Mouse (Mus musculus): ENCODE measurements around the gene Rhog.
"Not testable (repeated sequence)": the region's sequence is repeated elsewhere in the genome, so short reads cannot be mapped to it uniquely, and the experiment has no call there.

Gene Rhog

DNA sequence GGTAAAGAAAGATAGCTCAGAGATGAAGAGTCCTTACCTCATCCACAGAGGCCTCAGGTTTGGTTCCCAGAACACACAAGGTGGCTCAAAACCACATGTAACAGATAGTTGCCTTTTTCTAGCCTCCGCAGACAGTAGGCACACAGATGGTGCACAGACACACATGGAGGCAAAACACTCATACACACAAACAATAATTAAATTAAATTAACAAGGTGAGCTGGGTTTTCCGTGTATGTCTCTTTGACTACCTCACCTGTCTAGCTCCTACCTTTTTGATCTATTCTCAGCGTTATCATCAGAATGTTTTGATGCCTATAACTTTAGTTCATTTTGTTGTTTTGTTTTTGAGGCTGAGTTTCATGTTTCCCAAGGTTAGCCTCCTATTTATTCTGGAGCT, at the start of gene Rhog:
Gene Rhog (minus strand): TSS at position 101 of the 400 bp plus-strand sequence.
- no peak for DNase-seq (ENCODE audit: low read depth, low spot score)

DNA sequence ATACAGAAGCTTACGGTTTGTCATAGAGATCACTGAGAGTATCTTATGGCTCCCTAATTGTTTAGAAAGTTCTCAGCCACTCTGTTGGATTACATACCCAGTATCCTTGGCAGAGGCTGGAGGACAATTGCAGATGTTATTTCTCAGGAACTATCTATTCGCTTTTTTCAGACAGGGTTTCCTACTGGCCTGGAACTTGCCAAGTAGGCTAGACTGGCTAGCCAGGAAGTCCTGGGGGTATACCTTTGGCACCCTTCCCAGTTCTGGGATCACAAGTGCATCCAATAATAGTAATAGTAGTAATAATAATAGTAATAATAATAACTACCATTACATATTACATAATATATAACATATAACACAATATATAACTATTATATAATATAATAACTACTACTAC, 49.7 kb upstream of the Rhog start:
- DNase-seq (ENCODE audit: low read depth, low spot score), result no peak

DNA sequence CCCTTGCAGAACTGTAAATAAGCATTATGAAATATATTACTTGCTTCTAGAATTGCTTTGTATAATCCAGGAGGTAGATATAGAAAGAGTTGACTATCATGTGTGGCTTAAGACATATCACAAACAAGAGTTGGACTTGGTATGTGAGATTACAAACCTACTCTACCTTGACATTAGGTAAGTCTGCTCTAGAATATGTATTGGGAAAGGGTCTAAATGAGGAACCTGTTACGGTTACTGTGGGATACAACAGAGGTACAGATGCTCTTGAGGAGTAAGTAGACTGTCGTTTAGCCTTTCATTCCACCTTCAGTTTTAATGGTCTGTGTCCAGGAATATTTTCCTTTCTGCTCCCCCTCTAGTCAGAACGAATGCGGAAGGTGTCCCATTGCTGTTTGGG, 46.6 kb upstream of the Rhog start:
- no peak for DNase-seq (ENCODE audit: low read depth, low spot score)

DNA sequence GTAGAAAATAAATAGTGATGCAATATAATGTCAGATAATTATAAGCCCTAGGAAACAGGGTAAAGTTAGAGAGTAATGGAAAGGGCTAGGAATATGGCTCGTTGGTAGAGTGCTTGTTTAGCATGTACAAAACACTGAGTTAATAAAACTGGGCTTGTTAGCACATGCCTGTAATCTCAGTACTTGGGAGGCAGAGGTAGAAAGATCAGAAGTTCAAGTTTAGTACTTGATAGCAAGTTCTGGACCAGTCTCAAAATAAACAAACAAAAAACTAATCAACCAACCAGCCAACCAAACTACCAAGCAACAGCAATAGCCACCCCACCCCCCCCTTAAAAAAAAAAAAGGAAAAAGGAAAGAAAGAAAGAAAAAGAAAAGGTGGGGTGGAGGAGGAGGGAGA, 44.9 kb upstream of the Rhog start:
- DNase-seq (ENCODE audit: low read depth, low spot score), result no peak

DNA sequence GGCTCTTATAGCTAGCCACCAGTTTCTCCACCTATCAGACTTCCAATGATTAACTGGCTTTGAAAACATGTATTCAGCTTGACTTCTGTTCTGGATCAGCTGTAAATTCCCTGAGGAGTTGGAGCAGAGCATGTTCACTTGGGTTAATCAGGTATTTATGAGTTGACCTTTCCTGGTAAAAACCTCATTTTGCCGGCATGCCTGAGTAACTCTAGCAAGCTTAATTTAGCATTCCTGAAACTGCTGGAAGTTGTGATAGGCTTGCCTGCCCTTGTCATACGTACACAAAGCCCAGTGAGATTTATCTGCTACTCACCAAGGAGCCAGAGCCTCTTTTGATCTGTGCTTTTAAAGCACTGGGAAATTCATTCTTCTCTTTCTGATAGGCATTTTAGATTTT, 37.4 kb upstream of the Rhog start:
- no peak for DNase-seq (ENCODE audit: low read depth, low spot score)

DNA sequence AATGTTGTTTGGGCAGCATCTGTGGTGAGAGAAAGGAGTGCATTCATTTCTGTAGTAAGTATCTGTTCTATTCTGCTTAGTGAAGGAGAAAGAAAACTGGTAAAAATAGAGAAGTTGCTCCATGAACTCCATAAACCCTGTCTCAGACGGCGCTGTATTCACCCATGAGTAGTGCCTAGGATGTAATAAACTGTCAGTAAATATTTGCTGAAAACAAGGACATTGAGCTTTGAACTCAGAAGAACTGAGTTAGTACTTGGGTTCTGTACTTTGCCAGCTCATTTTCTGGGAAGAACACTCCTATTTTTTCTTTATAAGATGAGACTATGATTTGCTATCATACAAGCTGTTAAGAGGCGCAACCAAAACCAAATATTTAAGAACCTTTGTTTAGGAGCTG, 36.4 kb upstream of the Rhog start:
- DNase-seq (ENCODE audit: low read depth, low spot score), result no peak

DNA sequence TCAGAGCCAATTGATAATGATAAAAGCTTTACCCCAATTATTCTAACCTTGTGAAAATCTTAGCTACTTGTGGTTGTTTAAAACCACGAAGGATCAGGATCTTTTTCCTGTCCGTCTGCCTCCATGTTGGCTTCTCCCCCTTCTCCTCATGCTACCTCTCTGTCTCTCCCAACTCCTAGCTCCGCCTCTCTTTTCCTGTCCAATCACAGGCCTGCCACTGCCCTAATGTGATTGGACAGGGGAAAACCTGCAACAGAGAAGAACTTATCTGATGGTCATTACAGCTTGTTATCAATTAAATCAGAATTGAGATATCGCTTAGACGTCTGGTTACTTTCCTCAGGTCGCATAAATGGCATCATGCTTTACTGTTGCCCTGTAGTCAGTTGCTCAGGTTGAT, 33.6 kb upstream of the Rhog start:
- DNase-seq (ENCODE audit: low read depth, low spot score), result no peak

DNA sequence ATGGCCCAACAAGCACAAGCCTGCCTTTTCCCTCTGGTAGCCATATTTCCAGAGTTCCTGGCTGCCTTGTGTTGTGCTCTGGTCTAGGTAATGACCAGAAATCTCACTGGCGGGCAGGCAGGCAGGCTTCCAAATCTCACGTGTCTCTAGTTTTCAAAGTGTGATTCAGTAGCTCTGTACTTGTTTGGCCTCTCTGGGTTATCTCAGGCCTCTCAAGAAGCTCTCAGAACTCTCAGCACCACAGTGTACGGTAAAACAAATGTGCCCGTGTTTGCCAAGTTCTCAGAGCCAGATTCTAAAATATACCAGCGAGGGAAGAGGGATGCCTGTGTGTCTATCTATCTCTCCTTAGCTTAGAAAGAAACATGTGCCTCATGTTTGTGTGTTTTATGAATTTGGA, 26.4 kb upstream of the Rhog start:
- no peak for DNase-seq (ENCODE audit: low read depth, low spot score)

DNA sequence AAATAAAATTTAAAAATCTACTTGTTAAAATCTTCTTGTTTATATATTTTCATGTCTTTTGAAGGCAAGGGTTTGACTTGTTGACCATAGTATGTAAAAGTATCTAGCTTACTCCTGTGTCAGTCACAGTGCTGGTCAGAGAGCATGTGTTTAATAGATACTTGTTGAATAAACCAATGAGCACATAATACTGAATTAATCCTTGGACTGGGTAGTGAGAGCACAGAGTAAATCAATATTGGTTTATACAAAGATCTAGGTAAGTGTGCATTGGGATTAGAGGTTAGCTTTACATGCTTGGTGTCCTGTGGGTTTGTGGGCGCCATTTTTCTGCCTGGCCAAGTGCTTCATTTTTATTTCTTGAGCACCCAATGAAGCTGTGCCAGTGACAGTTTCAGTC, 25.5 kb upstream of the Rhog start:
- no peak for DNase-seq (ENCODE audit: low read depth, low spot score)

DNA sequence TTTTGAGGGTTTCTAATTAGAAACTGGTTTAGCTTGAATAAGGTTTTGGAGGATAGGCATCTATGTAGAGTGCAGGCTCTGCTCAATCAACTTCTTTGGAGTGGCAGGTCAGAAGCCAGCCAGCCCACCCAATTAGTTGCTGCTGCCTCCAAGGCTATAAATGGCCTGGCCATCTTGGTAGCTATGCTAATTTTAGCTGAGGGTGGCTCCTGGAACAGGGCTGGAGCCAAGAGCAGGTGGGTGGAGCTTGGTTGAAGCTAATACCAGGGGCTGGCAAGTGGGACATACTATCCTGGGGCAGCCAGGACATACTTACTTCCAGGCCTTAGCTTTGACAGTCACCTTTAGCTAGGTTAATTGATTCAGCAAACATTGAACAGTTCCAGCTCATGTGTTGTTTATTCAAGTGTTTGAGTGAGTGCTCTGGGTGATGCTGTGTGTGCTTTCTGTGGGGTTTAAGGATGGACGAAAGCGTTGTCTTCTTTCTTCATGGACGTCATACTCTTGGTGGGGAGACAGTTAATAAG, 16.6 kb upstream of the Rhog start:
- no peak for DNase-seq (ENCODE audit: low read depth, low spot score)

DNA sequence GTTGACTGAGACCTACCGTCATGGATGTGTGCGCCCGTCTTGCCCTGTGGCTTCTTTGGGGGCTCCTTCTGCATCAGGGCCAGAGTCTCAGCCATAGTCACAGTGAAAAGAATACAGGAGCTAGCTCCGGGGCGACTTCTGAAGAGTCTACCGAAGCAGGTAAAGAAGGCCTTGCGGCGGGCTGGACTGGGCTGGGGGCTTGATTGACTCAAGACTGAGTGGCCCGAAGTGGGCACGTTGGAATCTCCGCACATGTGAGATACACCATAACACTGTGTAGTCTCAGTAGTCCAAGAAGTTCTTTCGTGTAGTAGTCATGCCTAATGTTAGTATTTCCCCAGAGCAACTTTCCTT, 12.5 kb upstream of the Rhog start:
- no peak for DNase-seq (ENCODE audit: low read depth, low spot score)

DNA sequence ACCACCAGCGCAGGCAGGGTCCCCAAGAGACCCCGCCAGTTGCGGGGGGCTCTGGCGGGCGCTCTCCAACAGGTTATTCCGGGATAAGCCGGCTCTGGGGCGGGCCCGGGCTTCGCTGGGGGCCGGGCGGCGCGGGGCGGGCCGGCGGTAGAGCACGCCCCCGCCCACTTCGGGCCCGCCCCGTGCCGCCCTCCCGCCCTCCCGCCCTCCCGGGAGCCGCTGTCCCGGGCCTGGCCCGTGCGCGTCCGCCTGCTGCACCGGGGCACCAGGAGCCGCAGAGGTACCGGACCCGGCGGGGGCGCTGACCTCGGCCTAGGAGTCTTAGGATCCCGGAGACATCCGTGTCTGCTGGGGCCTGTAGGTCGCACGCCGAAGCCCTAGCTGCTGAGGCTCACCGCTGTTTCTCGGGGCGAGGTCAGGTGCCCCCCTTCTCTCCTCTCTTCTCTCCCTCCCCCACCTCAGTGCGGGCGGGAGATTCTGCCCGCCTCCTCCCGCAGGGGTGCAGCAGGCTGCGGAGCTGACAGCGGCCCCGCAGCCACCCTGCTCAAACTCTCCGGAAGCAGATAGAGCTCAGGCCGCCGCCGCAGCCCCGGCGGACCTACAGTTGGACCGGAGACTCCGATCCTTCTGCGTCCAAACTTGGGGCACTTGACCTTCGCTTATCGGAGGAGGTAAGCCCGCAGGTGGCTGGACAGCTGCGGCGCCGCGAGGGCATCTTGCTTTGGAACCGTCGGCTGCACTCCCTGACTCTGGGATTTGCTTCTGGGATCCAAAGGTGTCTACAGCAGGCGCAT, 11.9 kb upstream of the Rhog start, which contains the start of gene Stim1:
Gene Stim1 (plus strand): TSS at position 206 of the 794 bp plus-strand sequence.
- DNase-seq (ENCODE audit: low read depth, low spot score), result peak; percentile 55

DNA sequence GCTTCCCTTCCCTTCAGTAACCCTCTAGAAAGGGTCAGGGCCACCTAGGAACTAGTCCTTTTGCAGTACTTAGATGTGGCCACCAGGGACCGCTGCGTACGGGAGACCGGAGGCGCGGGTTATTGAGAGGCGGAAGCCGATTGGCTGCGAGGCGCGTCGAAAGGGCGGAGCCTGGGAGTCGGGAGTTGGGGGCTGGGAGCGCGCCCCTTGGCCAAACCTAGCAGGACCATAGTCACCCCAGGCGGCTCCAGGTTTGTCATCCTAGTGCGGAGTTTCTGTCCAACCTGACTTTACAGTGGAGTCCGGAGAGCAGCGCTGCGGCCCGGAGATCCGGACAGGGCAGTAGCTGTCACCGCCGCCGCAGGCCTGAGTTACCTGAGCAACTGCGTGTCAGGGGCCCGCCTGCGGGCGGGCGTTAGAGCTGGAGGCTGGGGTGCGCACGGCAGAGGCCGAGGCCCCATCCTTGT, 11.3 kb upstream of the Rhog start:
- peak; percentile 80 for DNase-seq (ENCODE audit: low read depth, low spot score)

DNA sequence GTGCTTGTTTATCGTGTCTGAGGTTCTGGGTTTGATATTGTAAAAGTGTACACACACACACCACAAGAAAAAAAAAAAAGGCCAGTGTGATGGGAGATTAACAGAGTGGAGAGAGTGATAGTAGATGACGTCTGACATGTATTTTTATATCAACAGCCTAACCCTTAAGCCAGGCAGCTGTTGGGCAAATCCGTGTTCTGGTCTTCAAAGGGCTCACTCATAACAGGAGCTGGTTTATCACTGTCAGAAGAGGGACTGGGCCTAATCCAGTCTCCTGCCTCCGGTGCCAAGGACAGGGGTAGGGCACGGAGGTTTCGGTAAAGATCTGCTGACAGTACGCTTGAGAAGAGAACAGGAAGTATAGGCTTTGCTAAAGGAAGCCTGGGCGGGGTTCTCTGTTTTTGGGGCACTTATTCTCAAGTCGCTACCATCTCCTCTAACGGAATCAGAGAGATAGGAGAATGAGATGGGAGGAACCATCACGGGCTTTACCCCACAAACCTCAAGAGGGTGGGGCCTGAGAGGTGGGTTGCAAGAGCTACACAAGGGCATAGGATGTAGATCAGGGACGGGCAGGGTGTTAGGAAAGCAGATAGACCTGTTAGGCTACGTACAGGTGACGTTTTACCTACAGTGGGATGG, 10.7 kb upstream of the Rhog start:
- DNase-seq (ENCODE audit: low read depth, low spot score), result no peak

DNA sequence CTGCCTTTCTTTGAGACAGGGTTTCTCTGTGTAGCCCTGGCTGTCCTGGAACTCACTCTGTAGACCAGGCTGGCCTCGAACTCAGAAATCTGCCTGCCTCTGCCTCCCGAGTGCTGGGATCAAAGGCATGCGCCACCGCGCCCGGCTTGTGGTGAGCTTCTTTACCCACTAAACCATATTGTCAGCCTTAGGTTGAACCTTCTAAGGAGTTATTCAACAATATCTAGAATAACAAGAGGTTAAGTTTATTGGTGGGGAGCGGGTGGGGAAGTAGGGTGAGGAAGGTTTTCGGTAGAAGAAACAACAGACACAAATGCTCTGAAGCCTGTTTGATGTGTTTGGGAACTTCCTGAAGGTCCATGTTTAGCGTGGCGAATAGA, 10.2 kb upstream of the Rhog start:
- not testable (repeated sequence) for DNase-seq (ENCODE audit: low read depth, low spot score)

DNA sequence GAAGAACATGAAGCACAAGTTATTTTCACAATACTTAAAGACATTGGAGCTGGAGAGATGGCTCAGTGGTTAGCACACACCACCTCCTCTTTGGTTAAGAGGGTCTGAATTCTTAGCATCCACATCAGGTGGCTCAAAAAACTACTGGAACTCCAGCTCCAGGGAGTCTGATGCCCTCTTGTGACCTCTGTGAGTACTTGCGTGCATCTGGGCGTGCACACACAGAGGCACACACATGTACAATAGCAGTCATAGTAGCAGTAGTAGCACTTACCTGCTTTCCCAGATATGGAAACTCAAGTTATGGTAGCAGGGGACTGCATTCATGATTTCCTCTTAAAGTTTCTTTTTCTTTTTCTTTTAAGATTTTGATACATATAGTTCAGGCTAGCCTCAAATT, 7.2 kb upstream of the Rhog start:
- no peak for DNase-seq (ENCODE audit: low read depth, low spot score)

DNA sequence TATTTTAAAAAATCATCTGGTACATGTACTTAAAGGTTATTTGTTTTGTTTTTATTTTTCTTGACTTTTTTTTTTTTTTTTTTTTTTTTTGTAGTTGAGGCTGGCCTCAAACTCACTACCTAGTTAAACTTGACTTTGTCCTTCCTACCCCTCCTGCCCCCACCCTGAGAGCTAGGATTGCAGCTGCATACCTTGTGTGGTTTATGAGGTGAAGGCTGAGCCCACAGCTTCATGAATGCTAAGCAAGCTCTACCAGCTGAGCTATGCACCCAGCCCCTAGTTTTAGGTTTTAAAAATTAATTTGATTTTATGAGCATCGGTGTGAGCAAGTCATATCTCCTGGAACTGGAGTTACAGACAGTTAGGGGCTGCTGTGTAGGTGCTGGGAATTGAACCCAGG, 4.7 kb upstream of the Rhog start:
- DNase-seq (ENCODE audit: low read depth, low spot score), result no peak

DNA sequence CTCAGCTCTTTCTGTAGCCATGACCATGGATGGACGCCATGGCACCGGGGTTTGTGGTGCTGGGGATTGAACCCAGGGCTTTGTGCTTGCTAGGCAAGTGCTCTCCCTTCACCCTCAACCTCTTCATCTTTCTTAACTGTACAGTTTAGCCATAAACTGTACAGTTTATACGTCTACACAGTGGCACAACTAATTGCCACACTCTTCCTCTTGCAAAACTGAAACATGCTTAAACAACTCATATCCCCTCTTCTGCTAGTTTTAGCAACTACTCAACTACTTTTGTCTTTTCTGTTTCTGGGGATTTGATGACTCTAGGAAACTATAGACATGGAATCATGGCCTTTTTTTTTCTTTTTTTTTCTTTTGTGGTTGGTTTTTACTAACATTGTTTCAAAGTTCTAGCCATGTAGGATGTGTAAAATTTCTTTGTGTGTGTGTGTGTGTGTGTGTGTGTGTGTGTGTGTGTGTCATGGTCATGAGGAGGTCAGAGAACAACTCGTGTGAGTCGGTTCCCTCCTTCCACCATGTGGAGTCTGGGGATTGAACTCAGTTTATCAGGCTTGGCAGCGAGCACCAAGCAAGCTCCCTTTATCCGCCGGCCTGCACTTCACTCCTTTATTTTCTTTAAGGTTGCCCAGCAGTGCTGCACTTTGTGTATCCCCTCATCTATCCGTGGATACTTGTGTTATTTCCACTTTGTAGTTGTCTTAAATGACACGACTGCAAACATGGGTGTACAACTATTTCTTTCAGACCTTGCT, 4.0 kb upstream of the Rhog start:
- no peak for DNase-seq (ENCODE audit: low read depth, low spot score)

DNA sequence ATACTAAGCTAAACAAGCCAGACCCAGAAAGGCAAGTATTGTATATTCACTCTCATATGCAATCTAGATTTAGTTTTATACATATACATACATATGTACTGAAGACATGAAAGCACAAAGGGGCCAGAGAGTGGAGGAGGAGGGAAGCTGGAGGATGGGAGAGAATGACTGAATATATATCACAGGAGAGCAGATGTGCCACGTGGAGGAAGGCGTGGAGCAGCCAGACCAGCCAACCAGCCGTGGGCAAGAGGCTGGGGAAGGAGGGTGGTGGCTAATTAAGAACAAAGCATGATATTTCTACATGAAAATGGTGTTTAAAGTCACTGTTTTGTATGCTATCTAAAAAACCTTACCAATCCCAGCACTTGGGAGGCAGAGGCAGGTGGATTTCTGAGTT, 2.9 kb upstream of the Rhog start:
- DNase-seq (ENCODE audit: low read depth, low spot score), result no peak

DNA sequence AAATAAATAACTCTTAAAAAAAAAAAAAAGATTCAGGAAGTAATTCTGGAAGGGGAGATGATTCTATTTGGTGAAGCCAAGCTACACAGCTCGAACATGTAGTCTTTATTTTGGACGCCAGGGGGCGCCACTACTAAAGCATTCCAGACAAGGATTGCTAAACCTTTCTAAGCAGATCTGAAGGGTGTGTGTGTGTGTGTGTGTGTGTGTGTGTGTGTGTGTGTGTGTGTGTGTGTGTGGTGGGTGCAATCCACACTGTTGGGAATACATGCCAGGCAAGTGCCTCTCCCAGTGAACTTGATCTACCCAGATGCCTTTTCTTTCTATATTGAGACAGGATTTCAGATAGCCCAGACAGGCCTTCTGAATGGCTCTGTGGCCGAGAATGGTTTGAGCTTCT, 2.3 kb upstream of the Rhog start:
- peak; percentile 78 for DNase-seq (ENCODE audit: low read depth, low spot score)

DNA sequence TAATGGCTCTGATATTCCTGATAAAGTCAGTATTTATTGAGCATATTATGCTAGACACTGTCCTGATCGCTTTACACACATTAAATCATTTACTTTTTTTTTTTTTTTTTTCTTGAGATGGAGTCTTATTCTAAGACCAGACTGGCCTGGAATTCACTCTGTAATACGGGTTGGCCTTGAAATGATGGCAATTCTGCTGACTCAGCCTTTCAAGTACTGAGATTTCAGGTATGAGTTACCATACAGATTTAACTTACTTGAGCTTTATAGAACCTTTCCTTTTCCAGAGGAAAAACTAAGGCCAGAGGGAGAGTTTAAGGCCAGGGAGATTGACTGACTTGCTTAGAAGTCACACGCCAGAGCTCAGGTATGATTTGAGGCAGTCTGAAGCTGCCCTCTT, 782 bp upstream of the Rhog start:
- DNase-seq (ENCODE audit: low read depth, low spot score), result no peak

DNA sequence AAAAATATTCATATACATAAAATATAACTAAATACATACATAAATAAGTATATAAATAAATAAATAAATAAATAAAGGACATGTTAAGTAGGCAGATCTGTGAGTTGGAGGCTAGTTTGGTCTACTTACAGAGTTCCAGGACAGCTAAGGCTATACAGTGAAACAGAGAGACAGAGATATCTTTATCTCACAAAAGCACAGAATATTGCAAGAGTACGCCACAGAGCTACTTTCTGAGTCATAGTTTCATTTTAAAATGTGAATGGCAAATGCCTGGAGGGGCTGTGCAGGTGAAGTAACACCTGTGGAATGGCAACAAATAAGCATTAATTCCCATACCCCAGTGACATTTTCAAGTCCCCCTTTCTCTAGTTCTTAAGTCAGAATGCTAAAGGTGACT, 2.2 kb downstream of the Rhog start:
- no peak for DNase-seq (ENCODE audit: low read depth, low spot score)

Measured in retina, postnatal 7 days (tissue).